Mouse (Mus musculus) C2C12 (cell line): ENCODE measurements around the gene Clrn1.

Experiments
- CEBPB ChIP-seq: IDR thresholded peaks from one replicate; pipeline ENCODE4 v1.6.1; 2011; ENCODE audit warnings: low read depth, mild to moderate bottlenecking, control low read depth, moderate library complexity
- CTCF ChIP-seq: IDR thresholded peaks from one replicate; pipeline ENCODE4 v1.5.1; 2011; ENCODE audit not compliant: control insufficient read depth, insufficient read depth, insufficient read length
- MAX ChIP-seq: IDR thresholded peaks from one replicate; pipeline ENCODE4 v1.6.1; 2011; ENCODE audit warnings: mild to moderate bottlenecking, control low read depth
- MYOD1 ChIP-seq: IDR thresholded peaks from one replicate; pipeline ENCODE4 v1.6.1; 2011; ENCODE audit warnings: low read depth; ENCODE audit not compliant: control insufficient read depth, insufficient read length

DNA sequence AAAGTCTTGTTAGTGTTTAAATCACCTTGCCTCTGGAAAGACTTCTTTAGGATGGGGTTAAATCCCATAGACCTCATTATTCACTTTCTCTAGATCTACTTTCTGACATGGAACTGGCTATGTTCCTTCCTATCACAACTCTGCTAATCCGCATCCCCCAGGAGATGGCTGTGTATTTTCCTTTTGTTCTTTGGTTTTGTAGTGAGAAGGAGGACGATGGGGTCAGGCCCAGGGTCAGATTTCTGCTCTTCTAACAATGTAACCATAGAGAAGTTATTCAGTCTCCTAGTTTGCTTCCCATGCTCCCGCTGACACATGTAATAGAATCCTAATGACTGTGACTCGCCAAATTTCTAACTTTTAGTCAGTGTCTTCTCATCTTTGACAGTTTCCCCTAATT, 58.9 kb downstream of the Clrn1 start:
- TF ChIP-seq CTCF (no peak), MAX (no peak), CEBPB (no peak), MYOD1 (no peak)
